Mouse (Mus musculus): Measurements from ENCODE around the gene Pik3r2.

- TF ChIP-seq CTCF (IDR thresholded peaks at IDR 0.05; ENCODE audit: low read depth, low read length) (no peak), EP300 (IDR thresholded peaks at IDR 0.05; ENCODE audit: insufficient read depth, low read depth, low read length) (no peak), POLR2A (IDR thresholded peaks at IDR 0.05; ENCODE audit: insufficient read depth, low read length) (no peak)
These were observed 31.7 kb upstream of the Pik3r2 start, which contains the start of gene Il12rb1 for GRCm38 (mm10) chr8:70808239-70808638.

All from ES-Bruce4 (cell line).